Mouse (Mus musculus): Measurements from ENCODE around the gene Kcnj10. TPM values are rescaled to one million over a fixed set of nuclear protein-coding genes. Genes with fewer than 3 reads are reported as not detected.

Kcnj10 gene
- polyA plus RNA-seq, 1 experiment from 2014 or later = 0.04 TPM

DNA sequence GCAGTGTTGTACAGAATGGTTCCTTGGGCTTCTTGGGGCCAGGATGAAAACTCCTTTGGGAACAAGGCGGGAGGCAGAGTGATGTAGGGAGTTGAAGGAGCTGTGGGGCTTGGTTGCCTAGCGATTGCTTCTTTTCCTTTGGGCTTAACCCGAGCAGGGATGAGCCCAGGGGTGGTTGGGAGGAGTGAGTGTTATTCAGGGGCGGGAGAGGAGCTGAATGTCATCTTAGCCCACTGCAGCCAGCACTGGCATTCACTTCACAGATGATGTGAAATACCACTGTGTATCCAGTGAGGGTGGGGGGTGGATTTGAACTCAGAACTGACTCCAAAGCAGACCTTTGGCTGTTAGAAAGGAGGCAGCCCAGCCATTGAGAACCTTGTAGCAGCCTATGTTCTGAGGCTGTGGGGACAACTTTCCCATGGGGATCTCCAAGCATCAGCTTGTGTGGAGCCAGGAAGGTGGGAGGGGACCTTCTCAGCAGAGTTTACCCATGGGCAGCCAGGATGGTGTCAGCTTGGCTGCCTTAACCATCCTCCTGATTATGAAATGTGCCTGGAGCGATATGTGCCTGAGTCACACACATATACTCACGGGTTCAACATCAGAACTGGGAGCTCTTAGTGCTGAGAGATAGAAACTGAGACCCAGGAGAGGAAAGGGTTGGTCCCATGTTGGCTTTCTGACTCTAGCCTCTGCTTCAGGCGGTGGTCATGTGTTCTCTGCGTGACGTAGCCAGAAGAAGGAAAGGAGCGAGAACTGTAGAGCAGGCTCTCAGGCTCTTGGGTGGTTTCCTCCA, 27.2 kb upstream of the Kcnj10 start:
- Histone ChIP-seq H3K4me2 (replicated peaks) (peak overlapping the region; percentile 93), H3K27ac (no peak overlapping the region), H3K9me3 (no peaks in the 10 kb centered on the region), H3K9ac (peak overlapping the region; percentile 35; the same call in 1 of the 2 replicates), H3K4me1 (peaks cover 44% of the 10 kb centered on the region), H3K36me3 (peaks cover 21% of the 10 kb centered on the region), H3K27me3 (no peaks in the 10 kb centered on the region), H3K4me3 (peak overlapping the region; percentile 63)
- 77% methylated on average over 10 of the region's 10 CpGs for WGBS
- no peak for ATAC-seq (ENCODE audit: low FRiP score, low read depth)

DNA sequence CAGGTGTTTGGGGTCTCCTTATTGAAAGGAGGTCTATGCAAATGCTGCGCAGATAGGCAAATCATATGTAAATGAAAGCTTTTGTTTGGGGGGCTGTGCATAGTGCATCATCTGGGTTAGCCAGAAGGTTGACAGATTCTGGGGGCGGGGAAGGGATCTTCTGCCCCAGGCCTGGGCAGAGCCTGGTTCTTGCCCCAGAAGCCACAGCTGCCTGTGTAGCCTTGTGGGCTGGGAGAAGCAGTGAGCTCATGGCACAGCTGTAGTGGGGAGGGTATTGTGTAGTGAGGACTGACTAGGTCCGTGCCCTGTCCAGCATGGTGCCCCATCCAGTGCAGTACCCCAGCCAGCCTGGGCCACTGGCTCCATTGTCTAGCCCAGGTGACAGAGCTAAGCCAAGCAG, 26.1 kb upstream of the Kcnj10 start:
- Histone ChIP-seq H3K36me3 (peaks cover 30% of the 10 kb centered on the region), H3K4me1 (peaks cover 33% of the 10 kb centered on the region), H3K9me3 (no peaks in the 10 kb centered on the region), H3K27me3 (no peaks in the 10 kb centered on the region), H3K27ac (no peak overlapping the region), H3K4me2 (replicated peaks) (no peak overlapping the region), H3K9ac (no peak overlapping the region), H3K4me3 (no peak overlapping the region)
- WGBS = 84% methylated on average over 3 of the region's 3 CpGs
- ATAC-seq (ENCODE audit: low FRiP score, low read depth) = no peak

DNA sequence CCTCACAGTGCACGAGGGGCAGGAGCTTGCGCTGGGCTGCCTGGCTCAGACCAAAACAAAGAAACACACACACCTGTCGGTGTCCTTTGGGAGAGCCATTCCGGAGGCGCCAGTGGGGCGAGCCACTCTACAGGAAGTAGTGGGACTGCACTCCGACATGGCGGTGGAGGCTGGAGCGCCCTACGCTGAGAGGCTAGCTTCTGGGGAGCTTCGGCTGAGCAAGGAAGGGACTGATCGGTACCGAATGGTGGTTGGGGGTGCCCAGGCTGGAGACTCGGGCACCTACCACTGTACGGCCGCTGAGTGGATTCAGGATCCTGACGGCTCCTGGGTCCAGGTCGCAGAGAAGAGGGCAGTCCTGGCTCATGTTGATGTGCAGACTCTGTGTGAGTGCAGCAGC, 23.6 kb upstream of the Kcnj10 start:
- Histone ChIP-seq H3K4me1 (peaks cover 21% of the 10 kb centered on the region), H3K36me3 (peaks cover 41% of the 10 kb centered on the region), H3K9me3 (no peaks in the 10 kb centered on the region), H3K27me3 (no peaks in the 10 kb centered on the region), H3K27ac (no peak overlapping the region), H3K4me3 (no peak overlapping the region), H3K4me2 (replicated peaks) (no peak overlapping the region), H3K9ac (no peak overlapping the region)
- ATAC-seq (ENCODE audit: low FRiP score, low read depth) = no peak
- WGBS = 65% methylated on average over 18 of the region's 18 CpGs

DNA sequence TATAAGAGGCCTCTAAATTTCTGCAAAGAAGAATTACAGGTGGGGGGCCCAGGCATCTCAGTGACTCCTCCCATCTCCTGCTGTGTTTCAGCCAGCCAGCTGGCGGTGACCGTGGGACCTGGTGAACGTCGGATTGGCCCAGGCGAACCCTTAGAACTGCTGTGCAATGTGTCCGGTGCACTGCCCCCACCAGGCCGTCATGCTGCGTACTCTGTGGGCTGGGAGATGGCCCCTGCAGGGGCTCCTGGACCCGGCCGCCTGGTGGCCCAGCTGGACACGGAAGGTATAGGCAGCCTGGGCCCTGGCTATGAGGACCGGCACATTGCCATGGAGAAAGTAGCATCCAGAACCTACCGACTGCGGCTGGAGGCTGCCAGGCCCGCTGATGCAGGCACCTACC, 23.1 kb upstream of the Kcnj10 start:
- Histone ChIP-seq H3K4me1 (peaks cover 18% of the 10 kb centered on the region), H3K4me2 (replicated peaks) (no peak overlapping the region), H3K4me3 (no peak overlapping the region), H3K9ac (0 out of 2 replicates have a peak overlapping the region, but pooled peaks have one; percentile 35), H3K9me3 (no peaks in the 10 kb centered on the region), H3K27me3 (0 out of 2 replicates have a peak, but pooled peaks cover 2% of the 10 kb centered on the region), H3K36me3 (peaks cover 41% of the 10 kb centered on the region), H3K27ac (no peak overlapping the region)
- 73% methylated on average over 15 of the region's 15 CpGs for WGBS
- ATAC-seq (ENCODE audit: low FRiP score, low read depth) = no peak

DNA sequence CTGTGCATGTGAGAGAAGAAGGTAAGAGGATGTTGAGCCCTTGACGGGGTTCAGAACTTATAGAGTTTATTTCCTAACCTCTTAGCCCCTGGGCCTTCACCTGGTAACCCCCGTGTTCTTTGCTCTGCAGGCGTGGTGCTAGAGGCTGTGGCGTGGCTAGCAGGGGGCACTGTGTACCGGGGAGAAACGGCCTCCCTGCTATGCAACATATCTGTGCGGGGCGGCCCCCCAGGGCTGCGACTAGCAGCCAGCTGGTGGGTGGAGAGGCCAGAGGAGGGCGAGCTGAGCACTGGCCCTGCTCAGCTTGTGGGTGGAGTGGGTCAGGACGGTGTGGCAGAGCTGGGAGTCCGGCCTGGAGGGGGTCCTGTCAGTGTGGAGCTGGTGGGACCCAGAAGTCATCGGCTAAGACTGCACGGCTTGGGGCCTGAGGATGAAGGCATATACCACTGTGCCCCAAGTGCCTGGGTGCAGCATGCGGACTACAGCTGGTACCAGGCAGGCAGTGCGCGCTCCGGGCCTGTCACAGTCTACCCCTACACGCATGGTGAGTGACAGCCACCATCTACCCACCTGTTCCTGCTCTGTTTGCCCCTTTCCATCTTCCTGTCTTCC, 22.5 kb upstream of the Kcnj10 start:
- Histone ChIP-seq H3K4me3 (no peak overlapping the region), H3K9me3 (no peaks in the 10 kb centered on the region), H3K27me3 (0 out of 2 replicates have a peak, but pooled peaks cover 7% of the 10 kb centered on the region), H3K4me2 (replicated peaks) (no peak overlapping the region), H3K4me1 (peaks cover 12% of the 10 kb centered on the region), H3K9ac (no peak overlapping the region), H3K27ac (no peak overlapping the region), H3K36me3 (peaks cover 41% of the 10 kb centered on the region)
- no peak for ATAC-seq (ENCODE audit: low FRiP score, low read depth)
- 86% methylated on average over 19 of the region's 19 CpGs for WGBS

DNA sequence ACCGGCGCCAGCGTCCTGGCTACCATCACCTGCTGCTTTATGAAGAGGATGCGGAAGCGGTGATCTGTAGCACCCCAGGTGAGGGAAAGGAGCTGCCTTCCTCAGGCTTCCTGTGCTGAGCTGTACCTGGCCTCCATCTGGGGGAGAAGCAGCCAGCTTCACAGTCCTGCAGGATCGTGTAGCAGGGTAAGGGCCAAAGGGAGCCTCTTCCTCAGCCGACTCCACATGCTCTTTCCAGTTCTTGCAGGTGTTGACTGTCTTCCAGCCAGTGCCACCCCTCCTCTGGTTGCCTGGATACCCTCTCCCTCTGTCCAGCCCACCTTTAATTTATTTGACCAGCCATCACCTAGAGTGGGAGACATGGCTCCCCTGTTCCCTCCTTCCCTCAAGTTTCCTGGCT, 21.7 kb upstream of the Kcnj10 start:
- Histone ChIP-seq H3K27ac (no peak overlapping the region), H3K27me3 (peaks cover 11% of the 10 kb centered on the region; the same call in 1 of the 2 replicates), H3K4me2 (replicated peaks) (no peak overlapping the region), H3K9me3 (no peaks in the 10 kb centered on the region), H3K4me3 (no peak overlapping the region), H3K4me1 (peaks cover 7% of the 10 kb centered on the region), H3K36me3 (peaks cover 41% of the 10 kb centered on the region), H3K9ac (no peak overlapping the region)
- WGBS = 80% methylated on average over 7 of the region's 7 CpGs
- no peak for ATAC-seq (ENCODE audit: low FRiP score, low read depth)

DNA sequence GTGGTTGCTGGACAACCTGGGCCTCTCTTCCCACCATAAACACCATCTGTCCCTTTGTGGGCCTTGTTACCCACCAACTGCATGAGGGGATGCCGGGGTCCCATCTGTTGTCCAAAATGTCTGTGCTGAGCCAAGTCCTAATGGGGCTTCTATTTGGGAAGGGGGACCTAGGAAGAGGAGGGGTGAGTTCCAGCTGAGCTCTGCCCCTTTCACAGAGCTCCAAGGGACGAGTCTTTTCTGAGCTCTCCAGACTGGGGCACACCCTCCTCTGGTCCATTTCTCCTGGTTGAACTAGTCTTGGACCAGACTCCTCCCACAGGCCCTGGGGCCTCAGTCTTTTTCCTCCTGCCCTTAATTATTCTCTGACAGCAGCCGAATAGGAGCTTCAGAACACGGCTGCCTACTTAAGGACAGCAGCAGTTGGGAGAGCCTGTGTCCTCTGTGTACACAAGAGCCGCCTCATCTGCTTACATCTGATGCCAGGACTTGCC, 21.0 kb upstream of the Kcnj10 start:
- Histone ChIP-seq H3K4me2 (replicated peaks) (no peak overlapping the region), H3K27ac (no peak overlapping the region), H3K36me3 (peaks cover 41% of the 10 kb centered on the region), H3K9ac (no peak overlapping the region; the same call in 1 of the 2 replicates), H3K9me3 (no peaks in the 10 kb centered on the region), H3K4me1 (peaks cover 7% of the 10 kb centered on the region), H3K27me3 (peaks cover 16% of the 10 kb centered on the region), H3K4me3 (no peak overlapping the region)
- WGBS = 32% methylated on average over 5 of the region's 5 CpGs
- ATAC-seq (ENCODE audit: low FRiP score, low read depth) = no peak

DNA sequence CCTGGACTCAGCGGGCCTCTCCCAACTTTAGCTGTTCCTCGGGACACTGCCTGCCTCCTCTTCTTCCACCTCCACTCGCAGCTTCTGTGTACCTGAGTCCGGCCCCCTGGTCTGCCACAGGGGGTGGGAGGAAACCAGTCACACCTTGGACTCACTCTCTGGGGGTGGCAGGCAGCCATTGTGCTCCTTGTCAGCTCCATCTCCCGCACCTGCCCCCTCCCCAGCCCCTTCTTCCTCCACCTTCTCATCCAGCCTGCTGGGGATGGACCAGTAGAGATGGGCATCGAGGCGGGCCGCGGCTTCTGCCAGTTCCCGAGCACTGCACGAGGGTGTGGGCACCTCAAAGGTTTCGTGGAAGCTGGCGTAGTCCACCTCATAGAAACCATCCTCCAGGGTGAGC, 18.3 kb upstream of the Kcnj10 start:
- Histone ChIP-seq H3K27me3 (peaks cover 44% of the 10 kb centered on the region), H3K9me3 (no peaks in the 10 kb centered on the region), H3K4me3 (no peak overlapping the region), H3K36me3 (peaks cover 31% of the 10 kb centered on the region), H3K9ac (no peak overlapping the region), H3K27ac (no peak overlapping the region), H3K4me2 (replicated peaks) (no peak overlapping the region), H3K4me1 (peaks cover 9% of the 10 kb centered on the region; the same call in 1 of the 2 replicates)
- 66% methylated on average over 13 of the region's 13 CpGs for whole genome bisulfite sequencing
- no peak for ATAC-seq (ENCODE audit: low FRiP score, low read depth)

DNA sequence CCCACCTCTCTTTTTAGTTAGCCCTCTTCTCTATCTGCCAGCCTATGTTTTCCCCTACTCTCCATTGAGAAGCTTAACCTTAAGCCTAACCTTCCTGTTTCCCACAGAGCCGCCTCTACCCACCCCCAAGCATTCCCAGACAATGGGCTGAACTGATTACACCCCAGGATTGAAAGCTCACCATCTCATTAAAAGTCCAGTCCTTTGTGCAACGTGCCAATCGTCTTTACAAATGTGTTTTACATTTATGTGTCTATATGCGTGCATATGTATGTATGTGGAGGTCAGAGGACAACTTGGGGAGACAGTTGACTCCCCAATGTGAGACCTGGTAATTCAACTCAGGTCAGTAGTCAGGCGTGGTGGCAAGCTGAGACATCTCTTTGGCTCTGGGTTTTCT, 17.7 kb upstream of the Kcnj10 start:
- H3K4me2 ChIP-seq (replicated peaks) = no peak overlapping the region
- no peak overlapping the region for H3K4me3 ChIP-seq
- H3K27me3 ChIP-seq = peaks cover 50% of the 10 kb centered on the region
- H3K9me3 ChIP-seq = no peaks in the 10 kb centered on the region
- peaks cover 25% of the 10 kb centered on the region for H3K36me3 ChIP-seq
- H3K9ac ChIP-seq = no peak overlapping the region
- no peak overlapping the region for H3K27ac ChIP-seq
- peaks cover 9% of the 10 kb centered on the region; the same call in 1 of the 2 replicates for H3K4me1 ChIP-seq
- no peak for ATAC-seq (ENCODE audit: low FRiP score, low read depth)
- WGBS = 46% methylated on average over 5 of the region's 5 CpGs

DNA sequence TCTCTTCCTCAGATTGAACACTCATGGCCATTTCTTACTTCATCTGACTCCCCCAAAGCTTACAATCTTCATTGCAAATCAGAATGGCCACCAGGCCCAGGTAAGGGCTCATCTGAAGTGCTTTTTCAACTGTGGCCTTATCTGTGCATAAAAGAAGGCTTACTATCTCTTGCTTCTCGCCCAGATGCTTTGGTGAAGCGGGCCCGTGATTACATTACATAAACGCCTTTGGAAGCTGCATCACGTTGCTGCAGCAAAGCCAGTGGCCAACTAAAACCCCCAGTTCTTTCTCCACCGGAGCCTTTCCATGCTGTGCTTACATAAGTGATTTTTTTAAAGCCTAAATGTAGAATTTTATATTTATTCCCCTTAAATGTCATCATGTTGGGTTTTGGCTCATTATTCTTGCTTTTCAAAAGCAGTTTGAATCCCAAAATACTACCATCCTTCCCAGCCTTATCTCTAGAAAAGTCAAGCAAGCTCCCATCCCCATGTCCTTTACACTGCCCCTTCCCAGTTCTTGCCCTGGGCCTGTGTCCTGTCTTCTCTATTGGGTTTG, 17.1 kb upstream of the Kcnj10 start:
- no peak overlapping the region for H3K27ac ChIP-seq
- peaks cover 20% of the 10 kb centered on the region for H3K36me3 ChIP-seq
- no peaks in the 10 kb centered on the region for H3K9me3 ChIP-seq
- H3K4me2 ChIP-seq (replicated peaks) = no peak overlapping the region
- peaks cover 9% of the 10 kb centered on the region; the same call in 1 of the 2 replicates for H3K4me1 ChIP-seq
- 67% methylated on average over 6 of the region's 6 CpGs for WGBS
- H3K9ac ChIP-seq = 0 out of 2 replicates have a peak overlapping the region, but pooled peaks have one; percentile 13
- H3K4me3 ChIP-seq = no peak overlapping the region
- ATAC-seq (ENCODE audit: low FRiP score, low read depth) = no peak
- H3K27me3 ChIP-seq = peaks cover 55% of the 10 kb centered on the region

DNA sequence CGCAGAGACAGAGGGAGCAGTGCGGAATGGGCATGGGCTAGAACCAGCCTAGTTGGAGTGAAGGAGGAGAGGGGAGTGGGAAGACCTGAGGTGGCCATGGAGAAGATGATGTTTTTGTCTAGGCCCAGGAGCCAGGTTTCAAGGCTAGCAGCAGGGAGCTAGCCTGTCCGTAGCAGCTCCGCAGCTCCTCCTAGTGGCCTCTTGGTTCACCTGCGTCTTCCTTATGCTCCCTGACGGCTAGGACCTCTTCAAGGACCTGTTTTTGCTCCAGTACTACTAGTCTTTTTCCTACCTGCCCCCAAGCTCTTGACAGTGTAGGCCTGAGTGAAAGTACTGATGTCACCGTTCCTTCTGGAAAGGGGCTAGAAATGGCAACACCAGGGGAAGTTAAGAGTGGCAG, 16.3 kb upstream of the Kcnj10 start:
- peak; percentile 52 for ATAC-seq (ENCODE audit: low FRiP score, low read depth)
- no peaks in the 10 kb centered on the region for H3K9me3 ChIP-seq
- peaks cover 9% of the 10 kb centered on the region; the same call in 1 of the 2 replicates for H3K4me1 ChIP-seq
- H3K27ac ChIP-seq = no peak overlapping the region
- WGBS = 15% methylated on average over 7 of the region's 7 CpGs
- no peak overlapping the region for H3K4me3 ChIP-seq
- H3K36me3 ChIP-seq = peaks cover 13% of the 10 kb centered on the region
- no peak overlapping the region for H3K9ac ChIP-seq
- no peak overlapping the region for H3K4me2 ChIP-seq (replicated peaks)
- peaks cover 64% of the 10 kb centered on the region for H3K27me3 ChIP-seq
